Mouse (Mus musculus): ENCODE results near the gene Prkca.

DNA sequence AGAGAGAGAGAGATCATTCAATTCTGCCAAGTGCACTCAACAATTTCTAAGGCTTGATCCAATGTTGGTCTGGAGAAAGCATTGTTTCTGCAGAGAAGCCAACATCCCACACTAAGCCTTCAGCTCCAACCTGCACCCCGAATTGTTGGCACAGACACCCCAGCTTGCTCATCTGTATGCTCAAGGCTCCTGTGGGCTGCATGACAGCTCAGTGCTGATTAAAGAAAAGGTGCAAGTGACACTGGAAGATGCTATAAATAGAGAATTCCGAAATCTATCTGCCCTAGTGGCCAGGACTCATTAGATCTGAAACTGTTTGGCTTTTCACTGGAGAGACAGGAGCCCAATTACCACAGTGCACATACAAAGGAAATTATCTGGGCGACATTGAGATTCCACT is 207.4 kb downstream of the Prkca start:
- no peak for TF ChIP-seq CTCF (IDR thresholded peaks at IDR 0.05; ENCODE audit: borderline replicate concordance, insufficient read depth, low read length)
- TF ChIP-seq POLR2A (IDR thresholded peaks at IDR 0.05; ENCODE audit: low read depth, low read length) = no peak
